Mouse (Mus musculus) limb, embryonic 15.5 days (tissue): Measurements from ENCODE around the gene Tnp2. TPM values are rescaled to one million over a fixed set of nuclear protein-coding genes. Genes with fewer than 3 reads are reported as not detected.

Source experiments
- ATAC-seq: fragments of 200-750 bp; cut with Nextera tagmentation; 2 replicates; pipeline ENCODE4 v1.8.0; 2017; ENCODE audit warnings: low read depth, moderate TSS enrichment; ENCODE audit not compliant: insufficient number of reproducible peaks, low FRiP score, low TSS enrichment
- H3K27ac ChIP-seq: fragments of 300-500 bp; sonication (generic); 2 replicates; pipeline ENCODE4 v1.5.1; 2015; ENCODE audit warnings: moderate library complexity, mild to moderate bottlenecking, inconsistent platforms
- H3K27me3 ChIP-seq: fragments of 300-500 bp; sonication (generic); 2 replicates; pipeline ENCODE4 v1.6.1; 2015; ENCODE audit warnings: inconsistent platforms
- H3K36me3 ChIP-seq: fragments of 300-500 bp; sonication (generic); 2 replicates; pipeline ENCODE4 v1.6.1; 2015; ENCODE audit warnings: inconsistent platforms
- H3K4me1 ChIP-seq: fragments of 300-500 bp; sonication (generic); 2 replicates; pipeline ENCODE4 v1.6.1; 2015; ENCODE audit warnings: inconsistent platforms
- H3K4me2 ChIP-seq: fragments of 300-500 bp; sonication (generic); 2 replicates; pipeline ENCODE4 v1.6.1; 2015; ENCODE audit warnings: mild to moderate bottlenecking, inconsistent platforms
- H3K4me3 ChIP-seq: fragments of 300-500 bp; sonication (generic); 2 replicates; pipeline ENCODE4 v1.5.1; 2015; ENCODE audit warnings: mild to moderate bottlenecking, inconsistent platforms
- H3K9ac ChIP-seq: fragments of 300-500 bp; sonication (generic); 2 replicates; pipeline ENCODE4 v1.6.1; 2015; ENCODE audit warnings: inconsistent platforms
- H3K9me3 ChIP-seq: fragments of 300-500 bp; sonication (generic); 2 replicates; pipeline ENCODE4 v1.6.1; 2016; ENCODE audit warnings: inconsistent platforms
- WGBS: fragments of 180-500 bp; shearing (Covaris S2); methylation state at CpG from one replicate; pipeline ENCODE4 v1.1.7; 2015; 5-methylcytosine and 5-hydroxymethylcytosine counted together
- polyA plus RNA-seq: library from polyadenylated mRNA; unstranded; fragments of >200 nt; fragmentation: Nextera tagmentation; extraction: Ambion mirVana; gene quantifications from 2 replicates; pipeline ENCODE4 v1.2.1, GENCODE M21; 2015

Gene Tnp2
- polyA plus RNA-seq, 1 experiment from 2014 or later = not detected

- no peak overlapping the region for H3K4me3 ChIP-seq
- H3K27ac ChIP-seq = peak overlapping the region; percentile 100
- H3K9me3 ChIP-seq = no peaks in the 10 kb centered on the region
- H3K9ac ChIP-seq = no peak overlapping the region
- WGBS = 54% methylated on average over 4 of the region's 4 CpGs
- no peaks in the 10 kb centered on the region for H3K36me3 ChIP-seq
- peaks cover 47% of the 10 kb centered on the region for H3K4me1 ChIP-seq
- peak overlapping the region; percentile 80 for H3K4me2 ChIP-seq
- no peaks in the 10 kb centered on the region for H3K27me3 ChIP-seq
- no peak for ATAC-seq
Observed at GRCm38 (mm10) chr16:10786782-10787547, 1.5 kb downstream of the Tnp2 start.

DNA sequence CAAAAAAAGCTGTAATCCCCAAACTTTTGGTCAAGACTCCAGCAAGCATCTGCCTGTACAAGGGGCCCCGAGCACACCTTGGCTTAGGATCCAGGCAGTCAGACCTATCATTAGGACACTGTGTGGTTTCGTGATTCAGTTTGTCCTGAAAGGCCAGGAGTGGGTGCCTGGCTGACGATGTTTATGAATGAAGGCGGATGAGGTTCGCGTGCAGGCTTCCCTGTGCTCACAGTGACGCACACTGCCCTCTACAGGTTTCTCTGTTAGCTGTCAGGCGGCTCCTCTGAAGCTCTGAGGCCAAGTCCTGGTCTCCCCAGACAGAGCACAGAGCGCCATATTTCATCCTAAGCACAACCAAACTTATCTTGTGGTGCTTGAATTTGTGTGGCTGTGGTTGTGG lies 2.2 kb downstream of the Tnp2 start:
- ATAC-seq = 0 out of 2 replicates have a peak, but pooled peaks have one; percentile 2
- H3K4me1 ChIP-seq = peaks cover 54% of the 10 kb centered on the region
- under 1% methylated on average over 9 of the region's 9 CpGs for WGBS

DNA sequence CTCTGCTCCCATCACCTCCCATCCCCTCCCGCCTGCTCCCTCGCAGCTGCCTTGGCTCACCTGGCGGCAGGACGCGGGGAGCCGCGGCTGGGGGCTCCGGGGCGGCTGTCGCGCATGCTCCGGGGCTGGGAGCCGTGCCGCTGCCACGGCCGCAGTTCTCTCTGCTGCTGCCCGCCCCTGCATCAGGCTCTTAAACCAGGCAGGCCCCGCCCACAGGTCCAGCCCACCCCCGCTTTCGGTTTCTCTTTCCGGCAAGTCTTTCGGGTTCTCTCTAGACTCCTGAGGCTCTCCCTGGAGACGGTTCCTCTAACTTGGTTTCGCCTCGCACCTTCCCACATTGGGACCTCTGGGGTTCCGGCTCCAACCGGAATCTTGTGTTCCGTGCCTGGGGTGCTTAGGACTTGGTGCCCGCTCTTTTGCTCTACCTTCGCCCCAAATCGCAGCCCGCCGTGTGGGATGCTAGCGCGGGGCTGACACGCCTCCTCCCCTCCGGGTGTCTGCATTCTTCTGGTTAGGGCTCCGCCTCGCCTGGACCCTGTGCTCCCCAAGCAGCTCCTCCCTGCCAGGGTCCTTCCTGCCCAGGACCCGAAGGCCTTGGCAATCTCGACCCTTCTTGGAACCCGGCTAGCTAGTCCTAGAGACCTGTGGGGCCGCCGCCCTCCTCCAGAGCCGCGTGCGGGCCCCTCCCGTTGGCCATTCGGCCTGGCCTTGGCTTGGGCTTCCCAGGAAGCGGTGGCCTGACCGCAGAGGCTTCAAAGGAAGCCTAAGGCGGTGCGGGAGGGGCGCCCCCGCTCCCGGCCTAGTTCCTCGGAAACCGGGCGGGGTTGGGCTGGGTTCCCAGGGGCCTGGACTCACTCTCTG lies 2.9 kb downstream of the Tnp2 start, which contains the start of gene Socs1:
Gene Socs1 (minus strand): TSS at position 166 of the 861 bp plus-strand sequence.
- H3K27me3 ChIP-seq = no peaks in the 10 kb centered on the region
- H3K4me1 ChIP-seq = peaks cover 60% of the 10 kb centered on the region
- H3K27ac ChIP-seq = peak within 1 kb of the TSS; percentile 100
- ATAC-seq = peak; percentile 88
- WGBS = under 1% methylated on average over 59 of the region's 59 CpGs
- peak within 1 kb of the TSS; percentile 85 for H3K4me3 ChIP-seq
- no peaks in the 10 kb centered on the region for H3K36me3 ChIP-seq
- peak within 1 kb of the TSS; percentile 80 for H3K9ac ChIP-seq
- no peaks in the 10 kb centered on the region for H3K9me3 ChIP-seq
- peak within 1 kb of the TSS; percentile 80 for H3K4me2 ChIP-seq

More for the DNA sequence above, 2.2 kb downstream of the Tnp2 start:
- peak overlapping the region; percentile 100 for H3K27ac ChIP-seq
- no peaks in the 10 kb centered on the region for H3K9me3 ChIP-seq
- H3K9ac ChIP-seq = peak overlapping the region; percentile 80
- no peaks in the 10 kb centered on the region for H3K36me3 ChIP-seq
- no peaks in the 10 kb centered on the region for H3K27me3 ChIP-seq
- peak overlapping the region; percentile 85 for H3K4me3 ChIP-seq
- peak overlapping the region; percentile 80 for H3K4me2 ChIP-seq

- under 1% methylated on average over 54 of the region's 55 CpGs for WGBS
- no peaks in the 10 kb centered on the region for H3K36me3 ChIP-seq
- H3K9me3 ChIP-seq = no peaks in the 10 kb centered on the region
- peaks cover 66% of the 10 kb centered on the region for H3K4me1 ChIP-seq
- ATAC-seq = peak; percentile 87
- H3K4me3 ChIP-seq = peak overlapping the region; percentile 85
- H3K9ac ChIP-seq = peak overlapping the region; percentile 80
- H3K27ac ChIP-seq = peak overlapping the region; percentile 100
- H3K4me2 ChIP-seq = peak overlapping the region; percentile 80
- H3K27me3 ChIP-seq = no peaks in the 10 kb centered on the region
Observed at GRCm38 (mm10) chr16:10784793-10785370, 3.6 kb downstream of the Tnp2 start.

- Histone ChIP-seq H3K4me1 (peaks cover 66% of the 10 kb centered on the region), H3K4me2 (peak overlapping the region; percentile 80), H3K4me3 (peak overlapping the region; percentile 85), H3K9ac (peak overlapping the region; percentile 80), H3K27ac (peak overlapping the region; percentile 100), H3K36me3 (no peaks in the 10 kb centered on the region), H3K27me3 (no peaks in the 10 kb centered on the region), H3K9me3 (no peaks in the 10 kb centered on the region)
- 1% methylated on average over 81 of the region's 81 CpGs for WGBS
- ATAC-seq = no peak
Observed at GRCm38 (mm10) chr16:10783883-10784792, 4.3 kb downstream of the Tnp2 start.

GRCm38 (mm10) chr16:10783451-10783850 lies 5.0 kb downstream of the Tnp2 start:
- Histone ChIP-seq H3K4me3 (peak overlapping the region; percentile 85), H3K27ac (peak overlapping the region; percentile 100), H3K4me2 (peak overlapping the region; percentile 80), H3K9ac (peak overlapping the region; percentile 14; the same call in 1 of the 2 replicates), H3K27me3 (no peaks in the 10 kb centered on the region), H3K9me3 (no peaks in the 10 kb centered on the region), H3K4me1 (peaks cover 66% of the 10 kb centered on the region), H3K36me3 (no peaks in the 10 kb centered on the region)
- 38% methylated on average over 8 of the region's 8 CpGs for WGBS
- ATAC-seq = no peak

DNA sequence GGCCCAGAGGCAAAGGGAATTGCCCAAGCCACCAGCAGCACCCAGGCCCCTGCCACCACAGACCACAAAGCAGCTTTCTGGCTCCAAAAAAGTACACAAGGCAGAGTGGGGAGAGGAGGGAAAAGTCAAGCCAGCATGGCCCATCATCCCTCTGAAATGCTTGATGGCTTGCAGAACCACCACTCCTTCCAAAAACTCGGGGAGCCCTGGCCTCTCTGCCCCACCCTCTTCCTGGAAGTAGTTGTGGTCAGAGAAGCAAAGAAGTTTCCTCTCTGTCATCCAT lies 5.4 kb downstream of the Tnp2 start:
- WGBS = 18% methylated on average over 1 of the region's 1 CpGs

DNA sequence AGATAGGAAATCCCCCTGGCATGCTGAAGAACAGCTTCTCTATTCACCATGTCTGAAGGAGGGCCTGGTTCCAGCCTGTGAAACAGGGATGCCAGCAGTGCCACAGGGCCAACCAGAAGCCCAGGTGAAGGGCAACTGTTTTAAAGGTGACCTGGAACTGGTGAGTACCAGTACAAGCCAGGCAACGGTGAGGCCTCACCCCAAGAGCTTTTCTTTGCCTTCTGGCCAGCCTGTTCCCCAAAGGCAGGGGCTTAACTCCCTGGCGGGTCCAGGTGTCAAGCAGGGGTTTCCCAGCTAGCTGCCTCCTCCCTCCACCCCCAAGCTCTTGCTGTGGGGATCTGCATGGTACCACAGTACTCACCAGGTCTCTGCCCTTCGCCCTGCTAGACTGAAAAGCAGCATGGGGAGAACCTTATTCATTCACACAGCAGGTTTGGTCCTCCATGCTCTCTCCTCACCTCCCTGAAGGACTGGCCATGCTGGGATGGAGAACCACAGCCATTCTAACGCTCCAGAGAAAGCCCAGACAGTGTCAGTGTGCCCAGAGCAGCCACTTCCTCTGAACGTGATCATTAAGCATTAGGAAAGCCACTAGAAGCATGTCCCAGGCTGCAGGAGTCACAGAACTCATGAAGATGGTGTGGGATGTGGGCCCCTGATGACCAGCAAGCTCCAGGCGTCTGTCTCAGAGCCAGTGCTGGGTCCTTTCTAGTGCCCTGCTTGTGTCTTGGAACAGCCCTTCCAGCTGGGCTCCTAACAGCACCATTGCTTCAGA lies 5.9 kb downstream of the Tnp2 start:
- Histone ChIP-seq H3K9ac (no peak overlapping the region), H3K27ac (peak overlapping the region; percentile 64), H3K4me2 (peak overlapping the region; percentile 80), H3K36me3 (no peaks in the 10 kb centered on the region), H3K9me3 (no peaks in the 10 kb centered on the region), H3K27me3 (no peaks in the 10 kb centered on the region), H3K4me3 (peak overlapping the region; percentile 85), H3K4me1 (peaks cover 64% of the 10 kb centered on the region)
- ATAC-seq = no peak
- 41% methylated on average over 6 of the region's 6 CpGs for WGBS

More for the DNA sequence above, 5.4 kb downstream of the Tnp2 start:
- Histone ChIP-seq H3K36me3 (no peaks in the 10 kb centered on the region), H3K4me1 (peaks cover 64% of the 10 kb centered on the region), H3K9ac (peak overlapping the region; percentile 14; the same call in 1 of the 2 replicates), H3K27me3 (no peaks in the 10 kb centered on the region), H3K4me3 (peak overlapping the region; percentile 85), H3K27ac (peak overlapping the region; percentile 64), H3K9me3 (no peaks in the 10 kb centered on the region), H3K4me2 (peak overlapping the region; percentile 80)
- ATAC-seq = no peak

GRCm38 (mm10) chr16:10781862-10782371 lies 6.5 kb downstream of the Tnp2 start:
- ATAC-seq = no peak
- WGBS = 25% methylated on average over 9 of the region's 9 CpGs
- Histone ChIP-seq H3K4me2 (peak overlapping the region; percentile 80), H3K27ac (peak overlapping the region; percentile 58), H3K9ac (no peak overlapping the region), H3K9me3 (no peaks in the 10 kb centered on the region), H3K27me3 (no peaks in the 10 kb centered on the region), H3K4me3 (peak overlapping the region; percentile 85; the same call in 1 of the 2 replicates), H3K36me3 (no peaks in the 10 kb centered on the region), H3K4me1 (peaks cover 58% of the 10 kb centered on the region)

DNA sequence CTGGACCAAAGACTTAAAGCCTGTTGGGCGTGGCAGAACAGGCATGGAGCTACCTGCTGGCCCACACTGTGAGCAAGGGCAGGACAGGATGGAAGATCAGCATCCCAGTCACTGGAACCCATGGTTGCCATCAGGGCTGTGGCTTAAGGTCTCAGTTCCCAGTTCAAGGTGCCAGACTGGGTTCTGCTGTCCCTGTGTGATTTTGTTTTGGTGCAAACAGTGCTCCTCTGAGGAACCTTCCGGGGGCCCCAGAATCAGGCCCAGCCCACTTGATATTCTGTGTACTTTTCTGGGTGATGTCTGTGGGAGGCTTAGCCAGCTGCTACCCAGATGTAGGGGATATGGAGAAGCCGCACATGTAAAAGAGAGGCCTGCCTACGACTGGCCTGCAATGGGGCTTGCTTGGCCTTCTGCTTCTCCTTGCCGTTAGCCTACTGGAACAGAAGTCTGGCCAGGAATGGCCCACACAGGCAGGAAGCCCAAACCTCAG lies 7.8 kb downstream of the Tnp2 start:
- no peaks in the 10 kb centered on the region for H3K9me3 ChIP-seq
- peak overlapping the region; percentile 58 for H3K27ac ChIP-seq
- no peaks in the 10 kb centered on the region for H3K27me3 ChIP-seq
- ATAC-seq = no peak
- no peak overlapping the region for H3K4me2 ChIP-seq
- H3K9ac ChIP-seq = 0 out of 2 replicates have a peak overlapping the region, but pooled peaks have one; percentile 14
- H3K4me3 ChIP-seq = no peak overlapping the region
- no peaks in the 10 kb centered on the region for H3K36me3 ChIP-seq
- peaks cover 49% of the 10 kb centered on the region for H3K4me1 ChIP-seq
- whole genome bisulfite sequencing = 47% methylated on average over 5 of the region's 5 CpGs
